Mouse (Mus musculus): Measurements from ENCODE around the gene Ccdc120.

DNA sequence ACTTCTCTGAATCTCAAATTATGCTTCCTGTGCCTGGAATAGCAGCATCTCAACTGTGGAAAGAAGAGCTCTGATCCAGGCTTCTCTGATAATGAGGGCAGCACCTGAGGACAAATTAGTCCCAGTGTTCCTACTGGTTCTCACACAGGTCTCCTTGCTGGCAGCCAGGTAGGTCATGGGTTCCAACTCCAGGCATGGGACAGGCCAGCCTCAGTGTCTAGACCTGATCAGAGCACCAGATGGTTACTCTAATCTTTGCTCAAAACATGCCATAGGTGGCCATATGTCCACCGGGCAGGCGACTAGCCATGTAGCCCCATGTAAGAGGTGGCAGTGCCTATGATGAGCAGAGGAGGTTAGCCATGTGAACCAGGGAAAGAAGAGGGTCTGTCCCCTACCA, 62.4 kb downstream of the Ccdc120 start:
- TF ChIP-seq POLR2A (IDR thresholded peaks at IDR 0.05; ENCODE audit: low read depth, low read length) (no peak), CTCF (IDR thresholded peaks at IDR 0.05; ENCODE audit: borderline replicate concordance, insufficient read depth, low read length) (no peak)

All from embryonic fibroblast, embryonic 13.5 days (primary cell).